Mouse (Mus musculus) C2C12 (cell line): ENCODE measurements around the gene Tcf12. TPM values are rescaled to one million over a fixed set of nuclear protein-coding genes. Genes with fewer than 3 reads are reported as not detected.

Experiments used
- H3K27me3 ChIP-seq: one replicate; pipeline ENCODE4 v1.6.1; 2011; ENCODE audit not compliant: control insufficient read depth, insufficient read depth, insufficient read length
- H3K36me3 ChIP-seq: one replicate; pipeline ENCODE4 v1.6.1; 2011; ENCODE audit not compliant: control insufficient read depth, insufficient read depth
- H3K4me3 ChIP-seq: one replicate; pipeline ENCODE4 v1.5.1; 2011; ENCODE audit warnings: mild to moderate bottlenecking, control low read depth; ENCODE audit not compliant: poor library complexity, insufficient read depth, severe bottlenecking
- H3K79me2 ChIP-seq: one replicate; pipeline ENCODE4 v1.6.1; 2011; ENCODE audit not compliant: control insufficient read depth, insufficient read depth
- H3K79me3 ChIP-seq: one replicate; pipeline ENCODE4 v1.6.1; 2011; ENCODE audit warnings: low read depth, control low read depth
- H3ac ChIP-seq: one replicate; pipeline ENCODE3; 2011; ENCODE audit warnings: low read depth; ENCODE audit not compliant: control insufficient read depth, insufficient read length
- CEBPB ChIP-seq: IDR thresholded peaks from one replicate; pipeline ENCODE4 v1.6.1; 2011; ENCODE audit warnings: low read depth, mild to moderate bottlenecking, control low read depth, moderate library complexity
- CTCF ChIP-seq: IDR thresholded peaks from one replicate; pipeline ENCODE4 v1.5.1; 2011; ENCODE audit not compliant: control insufficient read depth, insufficient read depth, insufficient read length
- FOSL1 ChIP-seq: IDR thresholded peaks from one replicate; pipeline ENCODE4 v1.8.0; 2011; ENCODE audit warnings: mild to moderate bottlenecking, low read length; ENCODE audit not compliant: poor library complexity, insufficient read depth, severe bottlenecking
- MAX ChIP-seq: IDR thresholded peaks from one replicate; pipeline ENCODE4 v1.6.1; 2011; ENCODE audit warnings: mild to moderate bottlenecking, control low read depth
- MYOD1 ChIP-seq: IDR thresholded peaks from one replicate; pipeline ENCODE4 v1.6.1; 2011; ENCODE audit warnings: low read depth; ENCODE audit not compliant: control insufficient read depth, insufficient read length
- MYOG ChIP-seq: IDR thresholded peaks from one replicate; pipeline ENCODE4 v1.6.1; 2011; ENCODE audit not compliant: control insufficient read depth, insufficient read length; ENCODE audit errors: extremely low read depth
- USF1 ChIP-seq: IDR thresholded peaks from one replicate; pipeline ENCODE4 v1.6.1; 2011; ENCODE audit warnings: low read depth, mild to moderate bottlenecking, control low read depth, moderate library complexity
- polyA plus RNA-seq: library from polyadenylated mRNA; unstranded; fragments of >200 nt; fragmentation: generic; extraction: Trizol; gene quantifications from one replicate; pipeline ENCODE4 v1.2.1, GENCODE M21; 2012; ENCODE audit warnings: missing spikeins

Tcf12 gene
- polyA plus RNA-seq, 1 experiment: 26.2 TPM

GRCm38 (mm10) chr9:71863338-71863737 is 248.3 kb downstream of the Tcf12 start:
- no peaks in the 10 kb centered on the region for H3K27me3 ChIP-seq
- no peaks in the 10 kb centered on the region for H3K79me2 ChIP-seq
- no peak overlapping the region for H3K4me3 ChIP-seq
- peaks cover 10% of the 10 kb centered on the region for H3K36me3 ChIP-seq
- TF ChIP-seq MAX: no peak
- no peak for TF ChIP-seq MYOD1
- no peak for TF ChIP-seq CTCF
- TF ChIP-seq FOSL1: no peak
- TF ChIP-seq USF1: no peak
- TF ChIP-seq MYOG: no peak
- TF ChIP-seq CEBPB: no peak
- no peak overlapping the region for H3ac ChIP-seq
- no peaks in the 10 kb centered on the region for H3K79me3 ChIP-seq

- H3ac ChIP-seq: no peak overlapping the region
- no peaks in the 10 kb centered on the region for H3K79me2 ChIP-seq
- no peak overlapping the region for H3K4me3 ChIP-seq
- TF ChIP-seq MYOG (no peak), MYOD1 (peak; percentile 81)
- H3K79me3 ChIP-seq: no peaks in the 10 kb centered on the region
- H3K36me3 ChIP-seq: peaks cover 26% of the 10 kb centered on the region
- H3K27me3 ChIP-seq: no peaks in the 10 kb centered on the region
These were observed 250.0 kb downstream of the Tcf12 start for GRCm38 (mm10) chr9:71861629-71862028.

- Histone ChIP-seq H3K79me3 (no peaks in the 10 kb centered on the region), H3K27me3 (no peaks in the 10 kb centered on the region), H3K4me3 (no peak overlapping the region), H3K79me2 (no peaks in the 10 kb centered on the region), H3ac (no peak overlapping the region), H3K36me3 (peaks cover 49% of the 10 kb centered on the region)
- TF ChIP-seq CTCF (no peak), MYOD1 (no peak), MYOG (no peak), FOSL1 (no peak), CEBPB (no peak), MAX (no peak), USF1 (no peak)
These were observed 253.7 kb downstream of the Tcf12 start for GRCm38 (mm10) chr9:71857926-71858325.

GRCm38 (mm10) chr9:71853904-71854303 is 257.8 kb downstream of the Tcf12 start:
- Histone ChIP-seq H3K79me2 (no peaks in the 10 kb centered on the region), H3K27me3 (no peaks in the 10 kb centered on the region), H3ac (no peak overlapping the region), H3K4me3 (no peak overlapping the region), H3K36me3 (peaks cover 55% of the 10 kb centered on the region), H3K79me3 (no peaks in the 10 kb centered on the region)
- TF ChIP-seq USF1: no peak
- TF ChIP-seq FOSL1: no peak
- TF ChIP-seq CTCF: no peak
- TF ChIP-seq MAX: no peak
- no peak for TF ChIP-seq MYOD1
- TF ChIP-seq MYOG: no peak
- no peak for TF ChIP-seq CEBPB

DNA sequence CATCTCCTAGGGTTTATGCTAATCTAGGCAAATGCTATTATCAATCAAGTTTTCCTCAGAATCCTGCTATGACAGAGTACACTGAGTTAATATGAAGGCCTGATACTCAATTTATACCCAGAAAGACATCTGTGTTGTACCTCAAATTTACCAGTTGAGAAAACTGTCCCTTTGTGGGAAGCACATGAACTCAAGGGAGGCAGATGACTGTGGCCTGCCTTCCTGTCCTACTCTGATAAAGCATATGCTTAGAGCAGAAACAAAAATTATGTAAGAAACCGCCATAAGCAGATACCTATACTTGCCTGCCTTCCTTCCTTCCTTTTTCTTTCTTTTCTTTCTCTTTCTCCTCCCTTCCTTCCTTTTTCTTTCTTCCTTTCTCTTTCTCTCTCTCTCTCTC is 261.4 kb downstream of the Tcf12 start:
- Histone ChIP-seq H3ac (no peak overlapping the region), H3K79me3 (no peaks in the 10 kb centered on the region), H3K27me3 (no peaks in the 10 kb centered on the region), H3K4me3 (no peak overlapping the region), H3K36me3 (peaks cover 51% of the 10 kb centered on the region), H3K79me2 (no peaks in the 10 kb centered on the region)
- TF ChIP-seq CEBPB (no peak), FOSL1 (no peak), MYOG (no peak), CTCF (no peak)

GRCm38 (mm10) chr9:71848392-71848791 is 263.3 kb downstream of the Tcf12 start:
- TF ChIP-seq USF1: no peak
- no peak for TF ChIP-seq MYOG
- TF ChIP-seq MAX: no peak
- TF ChIP-seq CEBPB: no peak
- TF ChIP-seq FOSL1: no peak
- TF ChIP-seq MYOD1: no peak
- no peak for TF ChIP-seq CTCF
- no peak overlapping the region for H3K4me3 ChIP-seq
- peaks cover 49% of the 10 kb centered on the region for H3K36me3 ChIP-seq
- no peaks in the 10 kb centered on the region for H3K79me2 ChIP-seq
- no peak overlapping the region for H3ac ChIP-seq
- H3K79me3 ChIP-seq: no peaks in the 10 kb centered on the region
- H3K27me3 ChIP-seq: no peaks in the 10 kb centered on the region

DNA sequence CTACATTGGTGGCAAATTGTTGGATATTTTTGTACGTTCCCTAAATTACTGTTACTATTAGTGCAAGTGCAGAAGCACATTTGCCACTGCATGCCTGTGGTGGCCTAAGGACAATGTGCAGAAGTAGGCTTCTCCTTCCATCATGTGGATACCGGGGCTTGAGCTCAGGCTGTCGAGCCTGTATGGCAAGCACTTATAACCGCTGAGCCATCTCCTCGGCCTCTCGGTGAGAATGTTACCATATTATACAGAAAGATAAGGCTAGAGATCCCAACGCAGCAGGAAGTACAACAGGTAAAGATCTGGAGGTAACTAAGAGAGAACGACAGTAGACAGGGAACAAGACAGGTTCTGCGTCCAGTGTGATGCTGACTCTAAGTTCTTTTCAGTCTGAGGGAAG is 263.8 kb downstream of the Tcf12 start:
- Histone ChIP-seq H3K4me3 (no peak overlapping the region), H3K79me2 (no peaks in the 10 kb centered on the region), H3K27me3 (no peaks in the 10 kb centered on the region), H3K36me3 (peaks cover 45% of the 10 kb centered on the region), H3ac (no peak overlapping the region), H3K79me3 (no peaks in the 10 kb centered on the region)
- TF ChIP-seq CEBPB: no peak
- no peak for TF ChIP-seq MAX
- no peak for TF ChIP-seq CTCF
- no peak for TF ChIP-seq MYOG
- TF ChIP-seq FOSL1: no peak
